Mouse (Mus musculus): Measurements from ENCODE around the gene Cfap299.

Cfap299 gene

GRCm38 (mm10) chr5:98815269-98815668, 486.2 kb downstream of the Cfap299 start:
- CTCF ChIA-PET, result no interaction called here

- CTCF ChIA-PET, result no interaction called here
Observed at GRCm38 (mm10) chr5:98833760-98834159, 504.7 kb downstream of the Cfap299 start.

GRCm38 (mm10) chr5:98834300-98834699, 505.2 kb downstream of the Cfap299 start:
- CTCF ChIA-PET, result no interaction called here

GRCm38 (mm10) chr5:98842600-98843310, 513.7 kb downstream of the Cfap299 start:
- CTCF ChIA-PET, result interaction anchor here (0.6 kb wide), 1 partner anchor 227 kb away, joined by 3 read pairs; no protein-coding TSS in a partner anchor

- CTCF ChIA-PET, result interaction anchor here (0.6 kb wide), 1 partner anchor 561 kb away, joined by 7 read pairs; no protein-coding TSS in a partner anchor
Observed at GRCm38 (mm10) chr5:98844664-98845063, 515.6 kb downstream of the Cfap299 start.
